Mouse (Mus musculus): ENCODE results near the gene Hoxd3.

Gene Hoxd3

GRCm38 (mm10) chr2:74703720-74704392 is 7.9 kb upstream of the Hoxd3 start:
- in situ Hi-C loops (cut with MboI, MseI) = no loop called here

GRCm38 (mm10) chr2:74704393-74704998 is 7.2 kb upstream of the Hoxd3 start, which contains the start of gene Hoxd8:
Gene Hoxd8, plus strand, starts transcription at chr2:74704615.
- in situ Hi-C loops (cut with MboI, MseI) = no loop called here

GRCm38 (mm10) chr2:74704999-74705466 is 6.7 kb upstream of the Hoxd3 start:
- in situ Hi-C loops (cut with MboI, MseI) = no loop called here

DNA sequence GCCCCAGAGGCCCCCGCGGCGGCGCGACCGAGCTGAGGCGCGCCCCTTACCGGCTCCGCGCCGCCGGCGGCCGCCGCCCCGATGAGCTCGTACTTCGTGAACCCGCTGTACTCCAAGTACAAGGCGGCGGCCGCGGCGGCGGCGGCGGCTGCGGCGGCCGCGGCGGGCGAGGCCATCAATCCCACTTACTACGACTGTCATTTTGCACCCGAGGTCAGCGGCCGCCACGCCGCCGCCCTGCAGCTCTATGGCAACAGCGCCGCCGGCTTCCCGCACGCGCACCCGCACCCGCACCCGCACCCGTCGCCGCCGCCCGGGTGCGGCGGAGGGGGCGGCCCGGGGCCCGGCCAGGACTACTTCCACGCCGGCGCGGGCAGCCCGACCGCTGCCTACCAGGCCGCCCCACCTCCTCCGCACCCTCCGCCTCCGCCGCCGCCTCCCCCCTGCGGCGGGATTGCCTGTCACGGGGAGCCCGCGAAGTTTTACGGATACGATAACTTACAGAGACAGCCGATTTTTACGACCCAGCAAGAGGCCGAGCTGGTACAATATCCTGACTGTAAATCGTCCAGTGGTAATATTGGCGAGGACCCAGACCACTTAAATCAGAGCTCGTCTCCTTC is 6.1 kb upstream of the Hoxd3 start:
- in situ Hi-C loops (cut with MboI, MseI) = no loop called here

DNA sequence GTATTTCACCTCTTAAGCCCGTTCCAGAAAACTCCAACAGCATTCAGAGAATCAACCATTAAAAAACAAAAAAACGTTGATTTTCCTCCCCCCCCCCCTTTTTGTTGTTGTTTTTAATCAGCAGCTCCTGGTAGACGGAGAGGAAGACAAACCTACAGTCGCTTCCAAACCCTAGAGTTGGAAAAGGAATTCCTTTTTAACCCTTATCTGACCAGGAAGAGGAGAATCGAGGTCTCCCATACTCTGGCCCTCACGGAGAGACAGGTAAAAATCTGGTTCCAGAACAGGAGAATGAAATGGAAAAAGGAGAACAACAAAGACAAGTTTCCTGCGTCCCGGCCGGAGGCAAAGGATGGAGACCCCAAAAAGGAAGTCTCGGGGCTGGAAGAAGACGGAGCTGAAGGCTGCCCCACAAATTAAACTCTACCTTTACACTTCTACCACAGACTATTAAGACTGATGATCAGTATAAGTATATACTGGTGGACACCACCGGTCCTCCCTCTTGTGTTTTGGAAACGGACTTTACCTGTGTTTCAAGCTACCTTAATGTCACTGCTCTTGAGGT is 5.2 kb upstream of the Hoxd3 start:
- in situ Hi-C loops (cut with MboI, MseI) = no loop called here

DNA sequence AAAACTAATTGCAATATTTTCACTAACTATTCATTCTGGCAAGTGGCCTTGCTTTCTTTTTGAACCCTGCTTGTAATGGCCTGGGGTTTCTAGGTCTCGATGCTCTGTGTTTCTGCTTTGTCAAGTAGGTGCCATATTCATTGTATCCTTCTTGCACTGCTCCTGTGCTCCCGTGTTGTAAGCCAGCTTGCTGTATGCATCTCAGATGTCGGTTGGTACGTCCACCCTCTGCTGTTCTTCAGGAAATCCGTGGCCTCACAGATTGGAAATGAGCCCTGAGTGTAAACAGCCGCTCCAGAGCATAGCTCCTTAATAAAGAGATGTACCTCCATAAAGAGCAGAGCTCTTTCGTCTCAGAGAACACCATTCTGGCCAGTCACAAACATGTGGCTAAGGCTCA is 4.1 kb upstream of the Hoxd3 start:
- in situ Hi-C loops (cut with MboI, MseI) = no loop called here

DNA sequence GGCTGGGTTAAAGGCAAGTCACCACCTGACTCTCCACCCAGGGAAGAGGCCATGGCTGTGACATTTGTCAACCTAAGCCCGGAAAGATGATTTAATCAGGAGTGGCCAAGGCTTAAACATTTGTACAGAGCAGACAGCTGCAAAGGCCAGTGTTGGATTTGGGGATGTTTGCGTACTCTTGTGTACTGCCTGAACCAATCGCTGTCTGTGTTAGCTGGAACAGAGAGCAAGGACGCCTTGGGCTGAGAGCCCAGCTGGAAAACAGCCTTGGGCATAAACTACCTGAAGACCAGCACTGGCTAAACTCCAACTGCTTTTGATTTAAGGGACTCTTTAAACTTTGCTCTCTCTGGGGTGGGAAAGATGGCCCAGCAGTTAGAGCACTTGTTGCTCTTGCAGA is 3.1 kb upstream of the Hoxd3 start:
- in situ Hi-C loops (cut with MboI, MseI) = no loop called here

GRCm38 (mm10) chr2:74709465-74710419 is 2.0 kb upstream of the Hoxd3 start:
- in situ Hi-C loops (cut with MboI, MseI) = loop anchor here (10.0 kb wide), 1 partner anchor 115 kb away; the partner anchor contains the start of gene Mtx2

- in situ Hi-C loops (cut with MboI, MseI) = loop anchor here (10.0 kb wide), 1 partner anchor 114 kb away; the partner anchor contains the start of gene Mtx2
These were observed 691 bp upstream of the Hoxd3 start for GRCm38 (mm10) chr2:74710929-74711543.

- in situ Hi-C loops (cut with MboI, MseI) = loop anchor here (10.0 kb wide), 1 partner anchor 111 kb away; the partner anchor contains the start of gene Mtx2
These were observed 1.8 kb downstream of the Hoxd3 start for GRCm38 (mm10) chr2:74713239-74714150.

DNA sequence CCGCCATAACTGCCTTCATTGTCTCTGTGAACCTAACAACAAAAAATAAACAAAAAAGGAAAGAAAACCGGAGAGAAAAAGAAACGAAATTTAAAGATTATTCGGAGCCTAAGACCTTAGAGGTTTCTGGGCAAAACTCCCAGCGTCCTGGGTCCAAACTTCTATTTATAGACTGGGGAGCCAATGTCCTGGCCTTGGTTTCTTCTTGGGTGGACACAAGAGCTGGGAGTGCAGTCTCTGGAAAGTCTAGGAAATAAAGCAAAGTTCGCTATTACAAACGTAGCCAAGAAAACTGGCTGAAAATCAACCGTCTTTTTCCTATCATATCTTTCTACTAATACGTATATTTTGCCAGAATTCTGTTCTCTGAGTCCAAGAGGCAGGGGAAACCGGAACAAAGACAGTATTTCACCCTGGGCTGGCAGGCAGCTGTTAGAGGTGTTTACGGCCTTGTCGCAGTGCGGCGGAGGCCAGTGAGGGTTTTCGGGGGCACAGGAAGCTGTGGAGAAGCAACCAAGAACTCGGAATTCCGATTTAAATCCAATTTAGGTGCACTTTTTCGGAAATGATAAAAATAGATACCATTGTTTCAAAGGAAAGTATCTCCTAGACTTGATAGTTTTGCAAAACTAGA is 2.5 kb downstream of the Hoxd3 start:
- in situ Hi-C loops (cut with MboI, MseI) = loop anchor here (10.0 kb wide), 1 partner anchor 111 kb away; the partner anchor contains the start of gene Mtx2

DNA sequence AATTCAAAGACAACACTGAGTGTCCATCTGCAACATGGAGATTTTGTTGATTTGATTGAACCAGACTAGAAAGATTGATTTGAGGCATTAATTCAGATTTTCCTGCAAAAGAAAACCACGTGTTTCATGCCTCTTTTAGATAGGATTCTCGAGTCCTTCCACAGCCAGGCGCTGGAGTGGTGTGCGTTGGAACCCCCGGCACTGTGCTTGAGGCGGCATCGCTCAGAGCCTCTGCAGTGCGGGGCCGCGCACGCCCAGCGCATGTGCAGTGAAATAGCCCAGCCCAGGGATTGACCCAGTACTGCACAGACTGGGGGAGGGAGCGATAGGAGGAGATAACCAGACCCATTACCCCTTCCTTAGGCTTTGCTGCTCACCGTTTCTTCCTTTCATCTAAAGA is 3.2 kb downstream of the Hoxd3 start:
- in situ Hi-C loops (cut with MboI, MseI) = loop anchor here (5.0 to 10.0 kb wide), 3 partner anchors 110 to 427 kb away; partner anchors contain the start of gene Mtx2

DNA sequence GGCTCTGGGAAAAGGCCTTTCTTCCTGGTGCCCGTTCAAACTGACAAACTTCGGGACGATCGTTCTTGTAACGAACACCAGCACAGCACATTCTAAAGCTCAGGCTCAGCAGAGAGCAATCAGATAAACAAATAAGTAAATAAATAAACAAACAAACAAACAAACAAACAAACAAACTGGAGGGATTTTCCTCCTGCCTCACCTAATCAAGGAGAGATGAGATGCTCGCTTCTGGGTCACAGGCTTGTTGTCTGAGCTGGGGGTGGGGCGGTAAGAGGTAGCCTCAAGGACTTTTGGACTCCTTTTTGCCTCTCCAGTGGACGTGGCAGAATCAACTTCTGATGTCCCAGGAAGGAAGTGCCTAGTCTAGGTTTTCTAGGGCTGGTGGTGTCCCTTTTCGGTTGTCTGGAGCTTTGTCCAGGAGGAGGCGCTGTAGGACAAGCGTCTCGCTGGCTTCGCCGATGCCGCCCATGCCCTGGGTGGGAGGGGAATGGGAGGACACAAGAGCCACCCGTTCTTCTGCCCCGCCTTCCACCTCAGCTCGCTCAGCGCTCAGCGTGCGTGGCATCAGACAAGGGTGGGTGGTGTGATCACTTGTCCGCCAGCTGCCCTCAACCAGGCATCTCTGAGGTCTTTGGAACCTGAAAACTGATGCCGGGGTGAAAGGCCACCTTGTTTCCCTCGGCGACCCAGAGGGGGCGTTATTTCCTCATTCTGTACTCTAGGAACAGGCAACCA is 3.9 kb downstream of the Hoxd3 start:
- in situ Hi-C loops (cut with MboI, MseI) = loop anchor here (5.0 to 10.0 kb wide), 3 partner anchors 109 to 427 kb away; partner anchors contain the start of gene Mtx2

DNA sequence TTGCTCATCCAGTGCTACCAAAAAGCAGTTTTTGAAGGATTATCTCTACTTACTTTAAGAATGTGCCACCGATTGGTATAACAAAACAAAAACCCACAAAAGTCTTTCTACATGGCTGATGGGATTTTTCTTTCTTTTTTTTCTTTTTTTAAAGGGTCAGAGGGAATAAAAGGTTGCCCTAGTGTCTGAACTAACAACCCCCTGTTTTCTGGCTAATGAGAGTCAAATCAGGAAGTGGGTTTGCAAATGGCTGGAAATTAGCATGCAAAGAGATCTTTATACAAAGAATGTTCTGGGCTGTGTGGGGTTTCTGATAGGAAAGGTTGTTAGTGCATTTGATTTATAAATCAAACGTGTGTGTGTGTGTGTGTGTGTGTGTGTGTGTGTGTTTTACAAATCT is 8.7 kb downstream of the Hoxd3 start:
- in situ Hi-C loops (cut with MboI, MseI) = no loop called here

DNA sequence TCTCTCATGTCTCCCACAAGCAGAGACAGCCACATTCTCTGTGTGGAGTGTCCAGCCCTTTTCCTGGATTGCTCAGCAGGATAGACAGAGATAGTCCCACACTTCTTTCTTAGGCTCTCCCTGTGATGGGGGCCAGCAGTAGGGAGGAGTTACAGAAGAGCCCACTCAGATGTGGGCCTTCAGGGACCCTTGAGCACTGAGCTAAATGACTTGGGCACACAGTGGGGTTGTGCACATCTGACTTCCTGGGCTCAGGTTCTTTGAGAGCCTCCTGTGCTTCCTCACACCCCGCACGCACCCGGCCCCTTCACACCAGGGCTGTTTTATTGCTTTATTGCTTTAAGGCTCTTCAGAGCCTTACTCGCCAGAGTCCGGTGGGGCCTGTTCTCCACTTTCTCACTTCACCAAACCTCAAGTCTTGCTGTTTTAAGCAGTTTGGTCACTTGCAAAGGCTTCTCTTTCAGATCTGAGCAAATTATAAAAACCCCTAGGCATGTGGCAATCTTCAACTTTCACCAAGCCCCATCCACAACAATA is 9.3 kb downstream of the Hoxd3 start:
- in situ Hi-C loops (cut with MboI, MseI) = no loop called here

- in situ Hi-C loops (cut with MboI, MseI) = no loop called here
These were observed 10.2 kb downstream of the Hoxd3 start for GRCm38 (mm10) chr2:74721882-74722281.

GRCm38 (mm10) chr2:74722949-74723348 is 11.2 kb downstream of the Hoxd3 start:
- in situ Hi-C loops (cut with MboI, MseI) = no loop called here

Measured in regulatory T cell (primary cell).